Mouse (Mus musculus): ENCODE measurements at regions not wholly inside any gene's neighbourhood (a gene's known extent, or its start where the extent isn't known, plus 50 kb on each side); places are given as distances from the start of the nearest gene placed in this dataset.

DNA sequence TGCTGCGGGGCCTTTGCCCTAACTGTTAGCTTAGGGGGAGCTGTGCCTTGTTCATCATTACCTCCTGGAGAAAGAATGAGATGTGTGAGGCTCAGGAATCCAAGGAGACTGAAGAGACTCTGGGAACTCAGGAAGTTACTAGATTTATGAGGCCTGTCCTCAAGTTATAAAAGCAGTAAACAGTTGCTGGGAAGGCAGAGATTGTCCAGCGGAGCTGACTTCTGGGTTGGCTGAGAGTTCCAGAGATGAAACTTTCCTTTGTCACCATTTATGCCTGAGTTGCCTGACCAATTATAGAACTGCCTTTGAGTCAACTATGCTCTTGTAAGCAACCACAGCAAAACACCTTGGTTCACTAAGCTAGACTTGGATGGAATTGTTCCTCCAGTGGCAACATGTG is 282.1 kb upstream of the Gli3 start:
- ATAC-seq (ENCODE audit: insufficient read depth, low FRiP score, low TSS enrichment) (no peak), DNase-seq (ENCODE audit: low spot score) (no peak)
- Histone ChIP-seq H3K27ac (ENCODE audit: low read depth, low read length) (no peak overlapping the region), H3K4me1 (ENCODE audit: control insufficient read depth, insufficient read depth, low read length) (peaks cover 5% of the 10 kb centered on the region; the same call in 1 of the 2 replicates), H3K36me3 (ENCODE audit: control insufficient read depth, insufficient read depth, low read length) (no peaks in the 10 kb centered on the region), H3K4me3 (ENCODE audit: low read depth, low read length) (no peak overlapping the region), H3K27me3 (ENCODE audit: control insufficient read depth, insufficient read depth, low read length) (no peaks in the 10 kb centered on the region), H3K9me3 (ENCODE audit: control insufficient read depth, low read length) (no peaks in the 10 kb centered on the region), H3K4me2 (ENCODE audit: low read depth) (no peak overlapping the region), H3K9ac (ENCODE audit: low read length) (no peak overlapping the region)
- WGBS: 14% methylated on average over 2 of the region's 2 CpGs

DNA sequence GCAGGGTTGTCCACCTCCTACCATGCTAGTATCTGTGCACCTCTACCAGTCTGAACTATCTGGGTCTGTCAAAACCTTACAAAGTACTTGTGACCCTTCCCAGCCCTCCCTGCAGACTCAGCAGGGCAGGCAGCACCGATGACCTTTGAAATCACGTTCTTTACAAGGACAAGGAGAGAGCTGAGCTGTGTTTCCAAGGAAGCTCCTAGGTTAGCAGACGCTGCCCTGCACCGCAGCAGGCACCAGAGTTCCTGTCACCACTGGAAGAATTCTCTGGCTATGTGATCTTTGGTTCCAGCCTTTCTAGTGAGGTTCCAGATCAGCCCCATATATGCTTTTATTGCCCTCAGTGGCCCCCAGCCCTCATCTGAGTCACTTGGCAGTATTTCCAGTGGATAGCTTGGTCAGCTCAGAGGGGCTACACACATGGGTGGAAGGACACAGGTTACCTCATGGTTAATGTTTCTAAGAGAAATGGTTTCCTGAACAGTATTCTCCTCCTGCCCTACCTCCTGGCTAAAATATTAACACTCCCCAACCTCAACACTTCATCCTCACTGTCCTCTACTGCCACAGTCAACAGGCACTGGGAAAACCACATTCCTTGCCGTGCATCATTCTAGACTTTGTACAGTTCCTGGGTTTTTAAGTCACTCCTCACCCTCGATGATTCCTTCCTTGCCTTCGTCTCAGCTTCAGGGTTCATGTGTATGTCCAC is 251.2 kb upstream of the Gli3 start:
- Histone ChIP-seq H3K4me1 (ENCODE audit: control insufficient read depth, insufficient read depth, low read length) (no peaks in the 10 kb centered on the region), H3K27me3 (ENCODE audit: control insufficient read depth, insufficient read depth, low read length) (no peaks in the 10 kb centered on the region), H3K4me2 (ENCODE audit: low read depth) (no peak overlapping the region), H3K9ac (ENCODE audit: low read length) (no peak overlapping the region), H3K36me3 (ENCODE audit: control insufficient read depth, insufficient read depth, low read length) (no peaks in the 10 kb centered on the region), H3K9me3 (ENCODE audit: control insufficient read depth, low read length) (no peaks in the 10 kb centered on the region), H3K4me3 (ENCODE audit: low read depth, low read length) (no peak overlapping the region), H3K27ac (ENCODE audit: low read depth, low read length) (no peak overlapping the region)
- DNase-seq (ENCODE audit: low spot score): no peak
- WGBS: 77% methylated on average over 7 of the region's 7 CpGs
- no peak for ATAC-seq (ENCODE audit: insufficient read depth, low FRiP score, low TSS enrichment)

DNA sequence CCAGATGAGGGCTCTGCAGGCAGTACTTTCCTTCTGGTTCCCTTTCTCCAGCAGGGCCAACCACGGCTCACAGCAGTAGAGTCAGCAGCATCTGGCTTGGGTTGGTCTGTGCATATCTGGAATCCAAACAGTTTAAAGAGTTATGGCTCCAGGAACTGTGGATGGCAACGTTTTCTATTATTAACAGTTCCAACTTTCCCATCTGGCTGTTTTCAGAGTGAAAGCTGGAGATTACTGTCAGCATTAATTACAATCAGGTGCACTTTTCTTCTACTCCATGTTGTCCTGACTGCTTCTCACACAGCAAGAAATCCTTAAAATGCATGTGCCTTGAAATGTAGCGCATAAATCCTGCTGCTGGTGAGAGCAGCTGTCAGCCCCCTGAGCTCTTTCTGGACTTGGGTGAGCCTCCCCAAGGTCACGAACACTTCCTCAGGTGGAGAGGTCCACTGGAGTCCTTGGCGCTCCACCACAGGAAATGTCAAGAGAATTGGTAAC is 250.6 kb upstream of the Gli3 start:
- no peak overlapping the region for H3K9ac ChIP-seq (ENCODE audit: low read length)
- H3K9me3 ChIP-seq (ENCODE audit: control insufficient read depth, low read length): no peaks in the 10 kb centered on the region
- no peaks in the 10 kb centered on the region for H3K27me3 ChIP-seq (ENCODE audit: control insufficient read depth, insufficient read depth, low read length)
- H3K4me1 ChIP-seq (ENCODE audit: control insufficient read depth, insufficient read depth, low read length): no peaks in the 10 kb centered on the region
- H3K4me2 ChIP-seq (ENCODE audit: low read depth): no peak overlapping the region
- no peaks in the 10 kb centered on the region for H3K36me3 ChIP-seq (ENCODE audit: control insufficient read depth, insufficient read depth, low read length)
- 58% methylated on average over 5 of the region's 5 CpGs for WGBS
- no peak overlapping the region for H3K4me3 ChIP-seq (ENCODE audit: low read depth, low read length)
- no peak overlapping the region for H3K27ac ChIP-seq (ENCODE audit: low read depth, low read length)
- no peak for DNase-seq (ENCODE audit: low spot score)
- ATAC-seq (ENCODE audit: insufficient read depth, low FRiP score, low TSS enrichment): no peak

DNA sequence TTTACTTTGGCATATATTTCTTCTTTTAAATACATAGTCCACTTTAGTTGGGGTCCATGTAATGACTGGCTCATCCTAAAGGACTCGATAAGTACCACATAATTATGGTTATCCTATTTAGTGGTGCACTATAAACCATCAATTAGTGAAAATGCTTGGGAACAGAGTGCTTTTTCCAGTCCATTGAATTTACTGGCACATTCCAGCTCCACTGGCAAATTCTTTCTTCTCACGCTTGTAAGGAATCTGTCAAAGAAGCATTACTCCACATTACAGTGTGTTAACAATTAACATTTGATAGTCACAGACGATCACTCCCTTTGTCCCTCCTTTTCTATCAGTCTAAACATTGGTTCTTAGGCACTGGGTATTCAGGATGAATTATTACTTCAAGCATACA is 241.7 kb upstream of the Gli3 start:
- Histone ChIP-seq H3K9me3 (ENCODE audit: control insufficient read depth, low read length) (no peaks in the 10 kb centered on the region), H3K9ac (ENCODE audit: low read length) (no peak overlapping the region), H3K4me3 (ENCODE audit: low read depth, low read length) (no peak overlapping the region), H3K36me3 (ENCODE audit: control insufficient read depth, insufficient read depth, low read length) (no peaks in the 10 kb centered on the region), H3K4me2 (ENCODE audit: low read depth) (no peak overlapping the region), H3K4me1 (ENCODE audit: control insufficient read depth, insufficient read depth, low read length) (no peaks in the 10 kb centered on the region), H3K27me3 (ENCODE audit: control insufficient read depth, insufficient read depth, low read length) (no peaks in the 10 kb centered on the region), H3K27ac (ENCODE audit: low read depth, low read length) (no peak overlapping the region)
- 30% methylated on average over 3 of the region's 3 CpGs for WGBS
- ATAC-seq (ENCODE audit: insufficient read depth, low FRiP score, low TSS enrichment) (peak; percentile 76; the same call in 1 of the 2 replicates), DNase-seq (ENCODE audit: low spot score) (no peak)

DNA sequence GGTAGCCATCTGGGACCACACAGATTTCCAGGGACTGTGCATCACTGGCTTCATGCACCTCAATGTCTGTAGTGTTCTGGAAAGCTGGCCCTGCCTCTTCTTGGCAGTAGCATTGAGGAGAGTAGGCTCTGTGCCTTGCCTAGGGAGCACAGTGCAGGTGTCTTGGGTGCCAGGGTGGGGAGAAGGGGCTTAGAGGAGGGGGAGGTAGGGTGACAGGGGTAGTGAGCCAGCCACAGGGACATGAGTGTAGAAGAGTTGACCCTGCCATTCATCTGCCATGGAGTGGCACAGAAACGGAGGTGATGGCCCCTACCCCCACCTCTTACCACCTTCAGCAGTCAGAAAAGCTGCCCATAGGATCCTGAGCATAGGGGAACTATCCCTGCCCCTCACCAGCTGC is 235.4 kb upstream of the Gli3 start:
- Histone ChIP-seq H3K27ac (ENCODE audit: low read depth, low read length) (no peak overlapping the region), H3K9me3 (ENCODE audit: control insufficient read depth, low read length) (no peaks in the 10 kb centered on the region), H3K4me3 (ENCODE audit: low read depth, low read length) (no peak overlapping the region), H3K27me3 (ENCODE audit: control insufficient read depth, insufficient read depth, low read length) (no peaks in the 10 kb centered on the region), H3K4me2 (ENCODE audit: low read depth) (no peak overlapping the region), H3K36me3 (ENCODE audit: control insufficient read depth, insufficient read depth, low read length) (no peaks in the 10 kb centered on the region), H3K4me1 (ENCODE audit: control insufficient read depth, insufficient read depth, low read length) (no peaks in the 10 kb centered on the region), H3K9ac (ENCODE audit: low read length) (no peak overlapping the region)
- ATAC-seq (ENCODE audit: insufficient read depth, low FRiP score, low TSS enrichment): no peak
- 70% methylated on average over 1 of the region's 1 CpGs for WGBS
- no peak for DNase-seq (ENCODE audit: low spot score)

Measured in neural tube, embryonic 11.5 days (tissue).